Mouse (Mus musculus): ENCODE results near the gene Hadha.

Hadha gene

DNA sequence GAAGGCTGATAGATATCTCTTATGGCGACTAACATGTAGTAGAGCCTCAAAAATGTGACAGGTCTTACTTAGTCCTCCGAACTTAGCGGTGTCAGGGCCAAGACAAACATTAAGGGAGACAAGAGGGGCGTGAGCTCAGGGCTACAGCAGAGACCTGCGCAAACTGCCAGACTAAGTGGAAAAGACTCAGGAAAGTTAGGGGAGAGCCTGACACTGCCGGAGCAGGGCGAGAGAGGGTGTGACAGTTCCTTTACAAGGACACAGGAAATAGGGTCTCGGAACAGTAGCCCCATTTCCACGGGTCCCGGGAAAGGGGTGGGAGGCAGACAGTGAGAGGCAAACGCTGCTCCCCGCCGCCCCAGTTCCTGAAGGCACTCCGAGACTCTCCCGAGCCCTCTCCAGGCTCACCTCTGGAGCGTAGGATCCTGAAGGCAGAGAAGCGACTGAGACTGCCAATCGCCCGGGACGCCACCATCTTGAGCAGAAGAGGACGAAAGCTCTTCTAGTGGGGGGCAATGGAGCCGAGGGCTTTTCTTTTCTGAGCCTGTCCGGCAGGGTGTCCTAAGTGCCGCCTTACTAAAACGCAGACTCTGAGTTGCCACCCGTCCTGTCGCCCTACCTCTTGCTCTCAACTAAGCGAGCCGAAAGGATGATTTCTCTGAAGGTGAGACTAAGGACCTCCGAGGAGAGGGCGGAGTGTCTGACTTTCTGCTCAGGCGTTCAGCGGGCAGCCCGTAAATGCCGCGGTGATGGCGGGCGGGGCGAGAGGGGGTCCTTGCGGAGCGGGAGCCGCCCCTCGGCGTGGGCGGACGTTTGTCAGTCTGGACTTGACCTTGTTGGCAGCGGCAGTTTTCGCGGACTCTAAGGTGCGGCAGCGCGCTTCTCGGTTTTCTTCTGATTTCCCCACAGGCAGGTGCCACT, at the start of gene Hadha, which contains the start of gene Hadhb:
Gene Hadha (minus strand): TSS at position 689 of the 921 bp plus-strand sequence.
Gene Hadhb (plus strand): TSS at position 775 of the 921 bp plus-strand sequence.
- peak; percentile 87 for DNase-seq (ENCODE audit: low spot score)

- DNase-seq (ENCODE audit: low spot score): no peak
Measured at GRCm38 (mm10) chr5:30204441-30204840, 49.5 kb upstream of the Hadha start.

DNA sequence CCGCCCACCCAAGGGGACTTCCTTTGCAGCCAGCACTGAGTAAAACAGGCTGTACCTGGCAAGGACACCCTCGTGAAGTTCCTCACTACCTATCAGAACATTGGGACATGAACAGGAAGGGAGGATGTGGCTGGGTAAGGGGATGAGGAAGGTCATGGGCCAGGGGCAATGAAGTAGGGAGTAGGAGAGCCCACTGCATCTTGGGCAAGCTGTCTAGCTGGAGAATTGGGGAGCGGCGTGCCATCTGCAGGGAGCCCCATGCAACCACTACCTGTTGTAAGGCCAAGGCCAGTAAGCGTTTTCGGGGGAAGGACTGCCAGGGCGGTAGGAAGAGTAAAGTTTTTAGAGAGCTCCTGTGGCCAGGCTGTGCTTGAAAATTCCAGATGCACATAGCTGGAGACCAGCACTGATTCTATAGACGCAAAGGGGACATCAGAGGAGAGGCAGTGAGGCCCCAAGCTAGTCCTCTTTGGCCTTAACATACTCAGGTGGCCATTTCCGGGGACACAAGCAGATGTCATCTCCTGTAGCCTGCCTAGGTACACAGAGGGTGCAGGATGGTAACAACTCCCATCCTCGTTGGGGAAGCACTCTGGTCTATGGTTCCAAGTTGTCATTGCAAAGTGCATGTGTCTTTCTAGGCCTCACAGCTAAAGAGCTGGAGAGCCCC, 48.4 kb upstream of the Hadha start:
- DNase-seq (ENCODE audit: low spot score): no peak

GRCm38 (mm10) chr5:30202221-30202620, 47.3 kb upstream of the Hadha start:
- no peak for DNase-seq (ENCODE audit: low spot score)

- no peak for DNase-seq (ENCODE audit: low spot score)
Measured at GRCm38 (mm10) chr5:30201521-30201920, 46.6 kb upstream of the Hadha start.

- no peak for DNase-seq (ENCODE audit: low spot score)
Measured at GRCm38 (mm10) chr5:30198257-30198656, 43.3 kb upstream of the Hadha start.

- no peak for DNase-seq (ENCODE audit: low spot score)
Measured at GRCm38 (mm10) chr5:30195340-30195739, 40.4 kb upstream of the Hadha start.

DNA sequence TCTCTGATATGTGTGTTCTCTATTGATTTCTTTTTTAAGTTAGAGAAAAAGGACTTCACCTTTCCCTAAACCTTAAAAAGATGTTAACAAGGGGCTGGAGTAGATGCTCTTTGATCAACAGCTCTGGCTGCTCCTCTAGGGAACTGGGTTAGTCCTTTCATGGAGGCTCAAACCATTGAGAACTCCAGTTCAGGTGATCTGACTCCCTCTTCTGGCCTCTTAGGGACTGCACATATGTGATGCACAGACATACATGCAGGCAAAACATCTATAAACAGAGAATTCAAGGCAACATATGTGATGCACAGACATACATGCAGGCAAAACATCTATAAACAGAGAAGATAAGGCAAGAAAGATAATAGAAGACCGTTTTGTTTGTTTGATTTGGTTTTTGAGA, 37.5 kb upstream of the Hadha start:
- DNase-seq (ENCODE audit: low spot score): no peak

- no peak for DNase-seq (ENCODE audit: low spot score)
Measured at GRCm38 (mm10) chr5:30187687-30188485, 32.9 kb upstream of the Hadha start.

DNA sequence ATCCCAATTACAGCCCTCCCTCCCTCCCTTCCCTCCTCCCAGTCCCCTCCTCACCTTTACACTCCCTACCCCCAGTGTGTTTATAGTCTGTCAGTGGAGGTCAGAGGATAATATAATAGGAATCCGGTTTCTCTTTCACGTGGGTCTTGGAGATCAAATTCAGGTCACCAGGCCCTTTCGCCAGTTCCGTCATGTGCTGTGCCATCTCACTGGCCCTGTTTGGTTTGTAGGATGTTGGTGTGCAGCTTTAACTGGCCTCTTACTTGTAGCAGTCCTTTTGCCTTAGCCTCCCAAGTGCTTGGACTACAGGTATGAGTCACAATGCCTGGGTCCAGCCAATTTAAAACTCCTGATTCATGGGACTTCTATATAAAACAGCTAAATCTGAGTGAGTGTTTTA, 20.8 kb upstream of the Hadha start:
- DNase-seq (ENCODE audit: low spot score): no peak

- no peak for DNase-seq (ENCODE audit: low spot score)
Measured at GRCm38 (mm10) chr5:30172931-30173692, 18.1 kb upstream of the Hadha start.

GRCm38 (mm10) chr5:30172115-30172514, 17.2 kb upstream of the Hadha start:
- no peak for DNase-seq (ENCODE audit: low spot score)

- no peak for DNase-seq (ENCODE audit: low spot score)
Measured at GRCm38 (mm10) chr5:30170303-30170940, 15.5 kb upstream of the Hadha start.

DNA sequence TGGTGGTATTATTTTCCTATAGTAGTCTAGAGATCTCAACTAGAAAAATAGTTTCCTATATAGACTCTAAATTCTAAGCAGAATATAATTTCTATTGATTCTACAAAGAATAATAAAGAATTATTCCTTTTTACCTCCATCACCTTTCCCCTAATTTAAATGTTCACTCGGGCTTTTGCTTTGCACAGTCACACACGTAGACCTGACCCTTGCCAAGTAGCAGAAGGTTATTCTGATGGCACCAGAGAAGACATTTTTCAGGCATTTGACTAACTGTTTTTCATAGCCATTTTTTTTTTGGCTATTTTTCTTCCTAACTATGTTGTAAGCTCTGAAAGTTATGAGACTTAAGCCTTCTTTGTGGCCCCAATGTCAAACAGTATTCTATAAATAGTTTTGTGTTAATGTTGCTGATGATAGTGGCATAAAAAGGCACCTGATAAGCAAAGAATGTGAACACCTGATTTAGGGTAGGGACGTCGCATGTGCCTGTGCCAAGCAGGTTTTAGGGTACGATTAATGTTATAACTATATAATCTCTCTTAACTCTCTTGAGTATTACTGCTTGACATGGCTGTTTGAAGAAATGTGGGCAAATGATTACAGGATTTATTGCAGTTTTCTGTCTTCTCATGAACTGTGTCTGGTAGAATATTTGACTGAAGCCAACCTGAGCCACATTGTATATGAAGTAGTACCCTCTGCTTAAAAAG, 10.4 kb upstream of the Hadha start:
- DNase-seq (ENCODE audit: low spot score): no peak

DNA sequence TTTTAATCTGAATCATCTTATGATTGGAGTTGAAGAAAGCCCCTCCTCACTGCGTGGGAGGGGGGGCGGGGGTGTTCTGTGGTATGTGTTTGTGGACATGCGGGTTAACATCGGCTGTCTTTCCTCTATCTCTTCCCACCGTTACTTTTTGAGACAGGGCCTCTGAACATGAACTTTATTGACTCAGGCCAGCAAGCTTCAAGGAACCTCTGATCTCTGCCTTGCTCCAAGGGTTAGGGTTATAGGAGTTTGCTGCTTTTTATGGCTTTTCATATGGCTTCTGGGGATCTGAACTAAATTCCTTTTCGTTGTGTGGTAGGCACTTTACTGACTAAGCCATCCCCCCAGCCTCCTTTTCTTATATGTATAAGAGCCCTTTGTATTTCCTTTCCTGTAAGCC, 7.4 kb upstream of the Hadha start:
- no peak for DNase-seq (ENCODE audit: low spot score)

GRCm38 (mm10) chr5:30161836-30162235, 6.9 kb upstream of the Hadha start:
- DNase-seq (ENCODE audit: low spot score): no peak

GRCm38 (mm10) chr5:30159601-30160000, 4.6 kb upstream of the Hadha start:
- no peak for DNase-seq (ENCODE audit: low spot score)

GRCm38 (mm10) chr5:30155821-30156629, 1.1 kb upstream of the Hadha start:
- DNase-seq (ENCODE audit: low spot score): peak; percentile 37

- DNase-seq (ENCODE audit: low spot score): no peak
Measured at GRCm38 (mm10) chr5:30155395-30155792, 432 bp upstream of the Hadha start.

GRCm38 (mm10) chr5:30154013-30154412, 949 bp downstream of the Hadha start:
- DNase-seq (ENCODE audit: low spot score): peak; percentile 29
